Mouse (Mus musculus): ENCODE data around the gene Epha6. TPM values are rescaled to one million over a fixed set of nuclear protein-coding genes. Genes with fewer than 3 reads are reported as not detected.

Gene Epha6
- polyA plus RNA-seq, 1 experiment from 2014 or later: 0.51 TPM

DNA sequence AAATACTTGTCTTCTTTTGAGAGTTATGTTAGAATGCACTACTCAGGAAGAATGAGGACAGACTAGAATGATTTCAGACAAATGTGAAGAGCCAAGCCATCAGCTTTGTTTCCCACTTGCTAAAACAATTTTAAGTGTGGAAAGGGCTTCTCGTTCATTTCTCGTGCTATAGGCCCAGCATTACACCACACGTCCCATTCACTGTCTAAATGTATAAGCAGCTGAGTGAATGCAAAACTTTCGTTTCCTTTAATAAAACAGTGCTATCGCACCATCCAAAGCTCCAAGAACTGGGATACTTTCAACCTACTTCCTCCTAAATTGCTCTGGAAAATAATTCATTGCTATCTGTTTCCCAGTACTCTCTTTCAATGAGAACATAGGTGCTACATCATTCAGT is 916.2 kb downstream of the Epha6 start:
- Histone ChIP-seq H3K9ac (no peak overlapping the region), H3K4me1 (no peaks in the 10 kb centered on the region), H3K36me3 (no peaks in the 10 kb centered on the region), H3K4me3 (no peak overlapping the region), H3K27ac (no peak overlapping the region), H3K27me3 (no peaks in the 10 kb centered on the region), H3K9me3 (no peaks in the 10 kb centered on the region), H3K4me2 (replicated peaks) (no peak overlapping the region)
- no peak for ATAC-seq (ENCODE audit: low FRiP score, low read depth)
- 92% methylated on average over 5 of the region's 5 CpGs for WGBS

DNA sequence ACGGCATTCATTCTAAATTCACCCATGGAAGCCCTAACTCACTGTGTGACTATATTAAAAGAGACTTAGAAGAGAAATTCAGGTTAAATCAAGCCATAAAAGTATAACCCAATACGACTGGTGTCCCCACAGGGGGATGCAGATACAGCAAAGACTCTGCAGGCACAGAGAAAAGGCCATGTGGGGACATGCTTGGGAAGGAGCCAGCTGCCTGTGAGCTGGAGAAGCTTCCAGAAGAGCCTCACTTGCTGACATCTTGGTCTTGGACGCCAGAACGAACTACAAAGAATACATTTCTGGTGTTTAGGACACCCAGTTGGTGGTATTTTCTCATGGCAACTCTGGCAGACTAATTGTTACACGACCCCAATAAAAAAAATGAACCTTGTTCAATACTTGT is 920.2 kb downstream of the Epha6 start:
- no peak overlapping the region for H3K4me3 ChIP-seq
- H3K4me2 ChIP-seq (replicated peaks): no peak overlapping the region
- H3K27ac ChIP-seq: no peak overlapping the region
- peaks cover 3% of the 10 kb centered on the region; the same call in 1 of the 2 replicates for H3K27me3 ChIP-seq
- WGBS: 63% methylated on average over 5 of the region's 5 CpGs
- H3K9ac ChIP-seq: no peak overlapping the region
- no peak for ATAC-seq (ENCODE audit: low FRiP score, low read depth)
- H3K36me3 ChIP-seq: no peaks in the 10 kb centered on the region
- no peaks in the 10 kb centered on the region for H3K9me3 ChIP-seq
- no peaks in the 10 kb centered on the region for H3K4me1 ChIP-seq

DNA sequence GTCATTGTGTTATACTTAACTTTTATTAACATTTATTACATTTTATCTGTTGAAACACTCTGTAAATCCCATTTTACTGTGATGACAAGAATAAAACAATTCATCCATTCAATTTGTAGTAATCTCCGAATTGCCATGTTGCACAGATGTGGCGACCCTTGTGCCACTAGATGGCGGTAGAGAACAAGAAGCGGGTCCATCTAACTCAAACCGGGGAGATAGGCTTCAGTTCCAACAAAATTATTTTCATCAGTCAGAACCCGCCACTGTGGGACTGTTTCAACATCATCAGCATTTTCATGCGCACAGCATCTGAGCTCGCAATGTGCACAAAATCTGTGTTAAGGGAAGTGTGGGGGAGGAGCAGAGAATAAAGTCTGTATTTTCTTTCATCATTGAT is 921.9 kb downstream of the Epha6 start:
- H3K9ac ChIP-seq: no peak overlapping the region
- peak; percentile 85; the same call in 1 of the 2 replicates for ATAC-seq (ENCODE audit: low FRiP score, low read depth)
- no peak overlapping the region for H3K4me3 ChIP-seq
- H3K9me3 ChIP-seq: no peaks in the 10 kb centered on the region
- H3K4me2 ChIP-seq (replicated peaks): 0 out of 2 replicates have a peak overlapping the region, but pooled peaks have one; percentile 19
- H3K27ac ChIP-seq: no peak overlapping the region
- no peaks in the 10 kb centered on the region for H3K4me1 ChIP-seq
- peaks cover 3% of the 10 kb centered on the region; the same call in 1 of the 2 replicates for H3K27me3 ChIP-seq
- 6% methylated on average over 8 of the region's 8 CpGs for WGBS
- no peaks in the 10 kb centered on the region for H3K36me3 ChIP-seq

DNA sequence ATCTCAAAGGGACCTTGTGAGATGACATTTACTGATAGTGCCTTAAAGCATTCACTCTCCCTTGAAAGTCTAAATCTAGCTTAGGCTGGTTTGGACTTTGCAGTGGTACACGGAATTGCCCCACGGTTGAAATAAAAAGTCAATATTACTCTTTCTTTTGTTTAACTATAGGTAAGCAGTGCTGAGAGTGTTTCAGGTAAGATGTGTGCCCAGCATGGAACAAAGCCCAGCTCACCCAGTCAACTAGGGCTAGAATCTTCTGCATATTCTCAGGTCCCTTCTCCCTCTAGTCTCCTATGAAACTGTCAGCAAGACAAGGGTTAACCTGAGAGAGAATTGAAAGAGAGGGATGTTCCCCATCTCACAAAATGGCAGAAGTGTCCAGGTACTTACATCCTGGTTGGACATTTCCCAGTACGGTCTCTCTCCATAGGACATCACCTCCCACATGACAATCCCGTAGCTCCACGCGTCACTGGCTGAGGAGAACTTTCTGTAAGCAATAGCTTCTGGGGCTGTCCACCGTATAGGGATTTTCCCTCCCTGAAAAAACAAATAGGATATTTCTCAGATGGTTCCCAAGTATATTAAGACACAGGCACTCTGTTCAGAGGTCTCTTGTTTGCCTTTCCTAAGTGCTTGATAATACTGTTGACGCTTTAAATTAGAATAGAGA is 923.0 kb downstream of the Epha6 start:
- no peak for ATAC-seq (ENCODE audit: low FRiP score, low read depth)
- Histone ChIP-seq H3K9ac (no peak overlapping the region), H3K27ac (no peak overlapping the region), H3K36me3 (no peaks in the 10 kb centered on the region), H3K4me3 (no peak overlapping the region), H3K4me1 (no peaks in the 10 kb centered on the region), H3K4me2 (replicated peaks) (no peak overlapping the region), H3K27me3 (peaks cover 3% of the 10 kb centered on the region; the same call in 1 of the 2 replicates), H3K9me3 (no peaks in the 10 kb centered on the region)
- 80% methylated on average over 8 of the region's 8 CpGs for WGBS

DNA sequence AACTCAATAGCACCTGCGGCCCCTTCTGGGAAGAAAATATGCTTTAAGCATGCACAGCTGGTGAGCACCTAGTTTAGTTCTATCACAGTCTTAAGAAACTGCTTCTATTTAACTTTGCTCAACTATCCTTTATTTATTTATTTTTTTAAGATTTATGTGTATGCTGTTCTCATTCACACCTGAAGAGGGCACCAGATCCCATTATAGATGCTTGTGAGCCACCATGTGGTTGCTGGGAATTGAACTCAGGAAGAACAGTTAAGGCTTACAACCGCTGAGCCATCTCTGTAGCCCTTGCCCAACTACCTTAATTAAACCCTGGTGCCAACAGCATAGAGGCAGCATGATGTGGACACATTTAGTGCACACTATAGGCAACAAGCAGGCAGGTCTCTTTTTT is 938.4 kb downstream of the Epha6 start:
- no peak overlapping the region for H3K9ac ChIP-seq
- H3K9me3 ChIP-seq: no peaks in the 10 kb centered on the region
- H3K36me3 ChIP-seq: no peaks in the 10 kb centered on the region
- WGBS: 77% methylated on average over 2 of the region's 2 CpGs
- no peak overlapping the region for H3K4me3 ChIP-seq
- no peak overlapping the region for H3K4me2 ChIP-seq (replicated peaks)
- H3K27me3 ChIP-seq: no peaks in the 10 kb centered on the region
- H3K27ac ChIP-seq: no peak overlapping the region
- H3K4me1 ChIP-seq: no peaks in the 10 kb centered on the region
- ATAC-seq (ENCODE audit: low FRiP score, low read depth): no peak

DNA sequence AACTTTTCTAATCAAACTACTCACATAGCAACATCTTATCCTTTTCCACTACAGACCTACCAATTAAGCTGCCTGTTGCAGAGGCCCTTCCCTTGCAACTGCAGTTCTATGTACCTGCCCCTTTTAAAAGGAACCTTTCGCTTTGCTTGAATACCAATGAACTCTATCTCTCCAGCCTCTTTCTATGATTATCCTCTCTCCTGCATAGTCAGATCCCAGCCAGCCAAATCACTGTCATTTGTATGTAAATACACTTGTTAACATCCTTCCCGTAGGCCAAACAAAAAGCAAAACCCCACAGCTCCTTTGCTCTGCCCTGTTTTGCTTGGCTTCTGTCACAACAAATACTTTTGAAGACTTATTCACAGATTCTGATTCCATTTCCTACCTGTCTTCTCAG is 961.6 kb downstream of the Epha6 start:
- Histone ChIP-seq H3K27me3 (peaks cover 4% of the 10 kb centered on the region; the same call in 1 of the 2 replicates), H3K27ac (no peak overlapping the region), H3K36me3 (no peaks in the 10 kb centered on the region), H3K9me3 (no peaks in the 10 kb centered on the region), H3K9ac (no peak overlapping the region), H3K4me1 (0 out of 2 replicates have a peak, but pooled peaks cover 3% of the 10 kb centered on the region), H3K4me2 (replicated peaks) (no peak overlapping the region), H3K4me3 (no peak overlapping the region)
- WGBS: 60% methylated on average over 2 of the region's 2 CpGs
- ATAC-seq (ENCODE audit: low FRiP score, low read depth): no peak

DNA sequence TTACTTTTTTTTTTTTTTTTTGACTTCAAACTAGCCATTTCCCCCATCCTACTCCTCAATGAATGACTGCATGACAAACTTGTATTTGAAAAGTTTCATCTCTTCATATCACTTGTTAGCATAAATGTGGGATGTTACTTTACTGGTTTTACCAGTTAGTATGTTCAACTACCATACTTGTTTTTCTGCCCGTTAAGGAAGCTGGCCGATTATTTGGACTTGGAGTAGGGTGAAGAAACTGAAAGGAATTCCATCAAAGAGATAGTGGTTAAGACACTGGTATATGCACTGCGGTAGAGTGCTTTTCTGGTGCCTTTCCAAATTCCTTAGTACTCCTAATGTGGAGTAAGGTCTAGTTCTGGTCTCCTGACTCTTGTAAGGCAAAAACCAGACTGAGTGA is 965.3 kb downstream of the Epha6 start:
- WGBS: 80% methylated on average over 3 of the region's 3 CpGs
- H3K4me1 ChIP-seq: peaks cover 9% of the 10 kb centered on the region; the same call in 1 of the 2 replicates
- no peak overlapping the region for H3K4me3 ChIP-seq
- H3K4me2 ChIP-seq (replicated peaks): no peak overlapping the region; the same call in 1 of the 2 replicates
- no peaks in the 10 kb centered on the region for H3K36me3 ChIP-seq
- no peak for ATAC-seq (ENCODE audit: low FRiP score, low read depth)
- H3K9me3 ChIP-seq: no peaks in the 10 kb centered on the region
- H3K27ac ChIP-seq: no peak overlapping the region; the same call in 1 of the 2 replicates
- no peak overlapping the region for H3K9ac ChIP-seq
- peaks cover 4% of the 10 kb centered on the region; the same call in 1 of the 2 replicates for H3K27me3 ChIP-seq

DNA sequence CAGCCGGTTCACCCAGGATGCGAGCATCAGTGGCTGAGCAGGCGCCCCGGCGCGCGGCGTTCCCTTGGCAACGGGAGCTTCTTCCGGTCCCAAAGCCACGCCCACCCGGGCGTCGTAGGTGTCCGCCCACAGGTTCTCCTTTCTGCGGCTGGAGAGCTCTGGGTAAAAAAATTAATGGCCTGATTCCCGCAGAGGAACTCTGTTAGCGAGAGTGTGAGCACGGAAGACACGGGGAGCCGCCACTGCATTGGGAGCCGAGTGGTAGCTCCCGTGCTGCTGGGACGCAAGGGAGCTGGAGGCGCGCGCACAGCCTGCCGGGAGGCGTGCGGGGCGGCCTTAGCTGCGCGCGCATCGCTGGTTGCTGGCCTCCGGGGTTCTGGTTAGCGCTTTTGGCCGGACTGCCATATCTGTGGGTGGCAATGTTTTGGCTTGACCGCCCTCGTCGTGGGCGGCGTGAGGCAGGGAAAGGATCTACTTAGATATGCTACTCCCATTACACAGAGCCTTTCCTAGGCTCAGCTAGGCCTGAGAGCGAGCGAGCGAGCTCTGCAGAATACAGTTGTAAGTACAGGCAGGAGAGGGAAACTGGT is 966.1 kb downstream of the Epha6 start, which contains the start of gene Arl6:
TSS of gene Arl6 (minus strand) at position 290 of the 590 bp plus-strand sequence.
- Histone ChIP-seq H3K4me3 (peak within 1 kb of the TSS; percentile 72), H3K4me2 (replicated peaks) (peak within 1 kb of the TSS; percentile 73), H3K27me3 (peaks cover 4% of the 10 kb centered on the region; the same call in 1 of the 2 replicates), H3K36me3 (0 out of 2 replicates have a peak, but pooled peaks cover 3% of the 10 kb centered on the region), H3K27ac (peak within 1 kb of the TSS; percentile 98), H3K9me3 (no peaks in the 10 kb centered on the region), H3K4me1 (peaks cover 9% of the 10 kb centered on the region; the same call in 1 of the 2 replicates), H3K9ac (peak within 1 kb of the TSS; percentile 75)
- WGBS: under 1% methylated on average over 46 of the region's 46 CpGs
- peak; percentile 98 for ATAC-seq (ENCODE audit: low FRiP score, low read depth)

DNA sequence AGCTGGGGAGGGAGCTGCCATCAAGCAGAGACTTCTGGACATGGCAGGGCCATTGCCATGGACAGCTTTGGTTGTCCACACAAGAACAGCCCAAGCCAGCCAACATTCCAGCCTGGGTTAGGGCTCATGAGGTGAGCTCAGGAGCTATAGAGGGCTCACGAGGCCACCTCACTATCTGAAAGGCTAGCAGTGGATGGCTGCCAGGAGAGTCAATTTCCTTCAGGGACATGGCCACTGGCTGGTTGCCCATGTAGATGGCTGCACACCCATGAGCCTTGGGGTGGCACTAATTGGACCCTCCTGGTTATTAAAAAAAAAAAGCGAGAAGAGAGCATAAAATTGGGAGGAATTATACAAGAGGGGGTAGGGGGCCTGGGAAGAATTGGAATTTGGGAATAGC is 970.7 kb downstream of the Epha6 start:
- Histone ChIP-seq H3K36me3 (peaks cover 19% of the 10 kb centered on the region), H3K4me1 (peaks cover 6% of the 10 kb centered on the region; the same call in 1 of the 2 replicates), H3K4me2 (replicated peaks) (no peak overlapping the region), H3K9ac (no peak overlapping the region), H3K4me3 (no peak overlapping the region), H3K27ac (no peak overlapping the region), H3K9me3 (no peaks in the 10 kb centered on the region), H3K27me3 (no peaks in the 10 kb centered on the region)
- WGBS: 82% methylated on average over 2 of the region's 2 CpGs
- ATAC-seq (ENCODE audit: low FRiP score, low read depth): no peak

DNA sequence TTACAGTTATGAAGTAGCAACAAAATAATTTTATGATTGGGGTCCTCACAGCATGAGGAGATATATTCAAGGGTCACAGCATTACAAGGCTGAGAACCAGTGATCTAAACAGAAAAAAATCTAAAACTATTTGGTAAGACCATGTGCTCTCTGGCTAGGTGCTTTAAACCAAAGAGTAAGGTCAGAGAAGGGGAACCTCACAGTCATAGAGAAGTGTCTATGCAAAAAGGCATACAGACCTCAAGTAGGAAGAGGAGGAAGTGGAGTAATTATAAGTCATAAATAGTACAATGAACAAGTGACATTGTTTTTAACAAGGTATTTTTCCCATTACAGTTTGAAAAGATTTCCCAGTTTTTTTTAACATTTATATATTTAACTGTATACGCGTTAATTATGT is 983.8 kb downstream of the Epha6 start:
- 98% methylated on average over 2 of the region's 2 CpGs for WGBS
- no peak for ATAC-seq (ENCODE audit: low FRiP score, low read depth)
- Histone ChIP-seq H3K9me3 (no peaks in the 10 kb centered on the region), H3K4me1 (no peaks in the 10 kb centered on the region), H3K4me2 (replicated peaks) (no peak overlapping the region), H3K27me3 (no peaks in the 10 kb centered on the region), H3K4me3 (no peak overlapping the region), H3K9ac (no peak overlapping the region), H3K27ac (no peak overlapping the region), H3K36me3 (no peaks in the 10 kb centered on the region)

DNA sequence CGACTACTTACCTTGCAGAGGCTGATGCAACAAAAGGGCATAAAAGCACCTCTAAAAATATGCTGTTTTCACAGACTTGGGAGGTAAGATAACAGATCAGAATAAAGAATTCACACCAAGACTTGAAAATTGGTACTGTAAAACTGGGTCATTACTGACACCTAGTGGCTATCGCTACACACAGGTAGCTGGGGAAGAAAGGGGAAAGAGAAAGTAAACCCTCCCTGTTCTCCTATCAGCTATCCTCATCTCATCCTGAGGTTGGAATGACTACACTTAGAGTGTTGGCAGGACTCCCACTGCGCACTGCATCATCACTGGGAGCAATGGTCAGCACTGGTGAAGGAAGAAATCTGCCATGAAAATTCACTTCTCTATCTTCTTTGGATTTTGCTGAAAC is 988.2 kb downstream of the Epha6 start:
- H3K9ac ChIP-seq: no peak overlapping the region
- H3K36me3 ChIP-seq: no peaks in the 10 kb centered on the region
- H3K9me3 ChIP-seq: no peaks in the 10 kb centered on the region
- no peaks in the 10 kb centered on the region for H3K27me3 ChIP-seq
- no peak overlapping the region for H3K4me3 ChIP-seq
- ATAC-seq (ENCODE audit: low FRiP score, low read depth): no peak
- H3K4me1 ChIP-seq: no peaks in the 10 kb centered on the region
- H3K4me2 ChIP-seq (replicated peaks): no peak overlapping the region
- no peak overlapping the region for H3K27ac ChIP-seq
- 38% methylated on average over 3 of the region's 3 CpGs for WGBS

DNA sequence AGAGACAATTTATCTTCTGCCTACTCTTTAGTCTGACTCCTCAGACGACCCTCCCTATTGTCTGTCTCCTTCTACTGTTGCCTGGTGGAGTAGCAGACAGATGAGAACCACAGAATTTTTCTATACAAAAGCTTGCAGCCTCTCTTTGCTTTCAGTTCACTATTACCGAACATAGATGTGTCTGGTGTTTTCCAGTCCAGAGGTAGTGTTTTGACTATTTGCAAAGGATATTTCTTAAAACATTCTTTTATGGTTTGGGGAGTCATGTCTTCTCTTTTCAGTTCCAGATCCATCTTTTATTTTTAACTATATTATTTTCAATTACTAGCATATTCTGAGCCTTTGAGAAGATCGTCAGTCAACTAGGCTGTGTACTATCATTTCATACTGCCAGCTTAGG is 989.7 kb downstream of the Epha6 start:
- Histone ChIP-seq H3K36me3 (0 out of 2 replicates have a peak, but pooled peaks cover 5% of the 10 kb centered on the region), H3K4me3 (no peak overlapping the region)
- 84% methylated on average over 3 of the region's 3 CpGs for WGBS

More for the DNA sequence above, 989.7 kb downstream of the Epha6 start:
- Histone ChIP-seq H3K27me3 (no peaks in the 10 kb centered on the region), H3K4me1 (no peaks in the 10 kb centered on the region), H3K27ac (no peak overlapping the region), H3K4me2 (replicated peaks) (no peak overlapping the region), H3K9ac (no peak overlapping the region), H3K9me3 (no peaks in the 10 kb centered on the region)
- no peak for ATAC-seq (ENCODE audit: low FRiP score, low read depth)
